Mouse (Mus musculus) c-Kit-positive CD71-positive TER-119-negative erythroid progenitor cells, embryonic 14.5 days (primary cell): ENCODE data around the gene Nfs1.
A peak's percentile ranks its signal among the peaks of the same experiment; 100 is the strongest.
"Not testable (repeated sequence)": the region's sequence is repeated elsewhere in the genome, so short reads cannot be mapped to it uniquely, and the experiment has no call there.

ENCODE experiments used
- DNase-seq: peaks from one replicate; pipeline ENCODE4 v3.0.0-alpha.2; 2013; ENCODE audit warnings: low read depth

The Nfs1 gene

DNA sequence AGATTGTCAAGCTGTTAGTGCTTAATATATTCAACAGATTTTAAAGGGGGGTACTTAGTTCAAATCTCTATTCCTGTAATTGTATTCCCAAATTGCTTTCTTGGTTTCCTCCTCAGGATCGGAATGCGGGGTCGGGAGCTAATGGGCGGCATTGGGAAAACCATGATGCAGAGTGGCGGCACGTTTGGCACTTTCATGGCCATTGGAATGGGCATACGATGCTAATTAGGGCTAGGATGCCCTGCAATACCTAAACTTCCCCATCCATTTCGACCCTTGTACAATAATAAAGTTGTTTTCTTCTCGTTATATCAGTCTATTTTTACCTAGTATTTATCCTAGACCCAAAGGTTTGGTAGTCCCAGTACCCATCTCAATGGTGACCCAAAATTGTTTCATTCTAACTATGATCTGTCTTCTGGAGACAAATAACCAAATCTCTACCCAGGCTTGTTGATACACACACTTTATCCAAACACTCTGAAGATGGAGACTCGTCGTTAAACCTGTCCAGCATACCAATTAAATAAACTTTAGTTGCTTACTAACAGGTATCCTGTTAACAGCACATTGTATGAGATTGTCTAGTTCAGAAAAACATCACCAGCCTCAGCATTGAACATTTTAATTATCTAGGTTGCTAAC lies 1.6 kb upstream of the Nfs1 start:
- DNase-seq = no peak

DNA sequence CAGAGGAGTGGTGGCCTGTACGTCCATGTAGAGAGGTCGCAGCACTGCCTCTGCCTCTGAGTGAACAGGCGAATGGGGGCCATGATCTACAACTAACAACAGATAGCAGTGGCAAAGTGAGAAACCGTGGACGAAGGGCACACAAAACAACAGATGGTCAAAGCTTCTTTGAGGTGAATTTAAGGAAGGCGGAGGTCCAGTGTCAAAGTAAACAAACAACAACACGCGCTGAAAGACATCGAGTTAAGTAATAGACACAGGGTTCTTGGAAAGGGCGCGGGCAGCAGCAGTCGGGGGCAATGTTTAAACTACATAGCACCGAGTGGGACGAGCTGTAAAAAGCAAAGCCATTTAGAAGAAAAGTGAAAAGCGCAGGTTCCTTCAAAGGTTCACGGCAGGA lies 619 bp downstream of the Nfs1 start:
- peak; percentile 44 for DNase-seq

DNA sequence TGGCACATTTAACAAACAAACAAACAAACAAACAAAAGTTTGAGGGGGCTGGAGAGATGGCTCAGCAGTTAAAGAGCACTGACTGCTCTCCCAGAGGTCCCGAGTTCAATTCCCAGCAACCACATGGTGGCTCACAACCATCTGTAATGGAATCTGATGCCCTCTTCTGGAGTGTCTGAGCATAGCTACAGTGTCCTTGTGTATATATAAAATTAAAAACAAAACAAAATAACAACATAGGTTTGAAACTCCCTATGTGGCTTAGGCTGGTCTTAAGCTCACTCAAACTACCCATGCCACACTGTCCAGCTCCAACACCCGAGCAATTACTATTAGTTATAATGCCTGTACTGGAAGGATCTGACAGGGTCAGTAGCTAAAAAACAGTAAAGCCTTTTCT lies 1.2 kb downstream of the Nfs1 start:
- DNase-seq = no peak

DNA sequence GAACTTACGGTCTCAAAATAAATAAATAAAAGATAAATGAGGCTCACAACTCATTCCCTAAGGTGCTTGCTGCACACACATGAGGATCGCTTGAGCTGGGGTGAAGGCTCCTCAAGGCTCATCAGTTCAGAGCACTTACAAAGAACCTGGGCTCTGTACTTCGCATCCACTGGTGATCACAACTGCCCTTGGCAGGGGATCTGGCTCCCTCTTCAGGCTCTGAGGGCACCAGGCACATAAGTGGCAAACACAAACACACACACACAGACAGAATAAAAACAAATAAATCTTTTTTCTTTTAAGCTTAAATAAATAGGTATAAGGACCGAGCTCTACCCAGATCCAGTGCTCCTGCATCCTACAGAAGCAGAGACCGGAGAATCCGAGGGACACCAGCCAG lies 8.3 kb downstream of the Nfs1 start:
- peak; percentile 31 for DNase-seq

DNA sequence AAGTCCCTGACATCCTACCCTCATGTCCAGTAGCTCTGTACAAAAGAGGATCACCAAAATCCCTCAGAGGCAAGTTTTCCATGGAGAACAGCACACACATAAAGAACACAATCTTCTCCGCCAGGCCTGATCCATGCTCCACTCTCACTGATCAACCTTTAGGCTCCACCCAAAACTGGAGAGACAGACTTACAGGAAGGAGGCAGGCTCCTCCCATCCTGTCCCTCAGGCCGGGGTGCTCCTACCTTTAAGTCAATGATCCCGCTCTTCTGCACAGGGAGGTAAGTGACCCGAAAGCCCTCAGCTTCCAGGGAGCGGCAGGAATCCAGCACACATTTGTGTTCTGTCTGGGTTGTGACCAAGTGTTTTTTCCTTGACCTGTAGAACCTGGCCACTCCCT lies 9.8 kb downstream of the Nfs1 start:
- no peak for DNase-seq

DNA sequence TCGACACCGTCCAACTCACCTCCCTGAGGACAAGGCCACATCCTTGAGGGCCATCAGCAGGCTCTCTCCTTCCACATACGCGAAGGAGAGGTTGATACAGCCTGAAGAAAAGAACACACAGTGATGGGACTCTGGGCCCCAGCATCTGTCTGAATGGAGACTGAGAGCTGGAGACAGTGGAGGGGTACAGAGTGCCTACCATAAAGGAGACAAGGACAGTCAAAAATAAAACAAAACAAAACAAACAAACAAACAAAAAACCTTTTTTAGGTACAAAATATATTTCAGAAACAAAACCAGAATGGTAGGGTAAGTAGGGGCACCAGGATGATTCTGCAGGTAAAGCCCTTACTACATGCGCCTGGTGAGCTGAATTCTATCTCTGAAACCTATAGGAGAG lies 17.0 kb downstream of the Nfs1 start, which contains the start of gene Gm28036:
TSS of gene Gm28036 (minus strand) at position 101 of the 400 bp plus-strand sequence.
- DNase-seq = no peak

DNA sequence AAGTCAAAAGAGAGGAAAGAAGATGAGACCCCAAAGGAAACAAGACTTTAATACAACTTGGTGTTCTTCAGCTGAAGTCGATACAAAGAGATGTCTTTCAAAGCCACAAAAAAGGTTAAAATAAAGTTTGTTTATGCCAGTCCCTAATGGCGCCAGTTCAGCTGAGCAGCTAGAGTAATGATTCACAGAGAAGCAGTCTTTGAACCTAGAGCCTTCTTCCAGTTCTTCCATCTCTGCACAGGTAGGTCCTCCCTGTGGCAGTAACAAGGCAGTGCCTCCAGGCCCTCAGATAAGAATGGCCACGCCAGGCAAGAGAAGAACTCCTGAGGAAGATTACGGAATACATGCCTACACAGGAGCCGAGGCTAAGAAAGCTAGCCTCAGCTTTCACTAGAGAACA lies 20.3 kb downstream of the Nfs1 start:
- DNase-seq = no peak

DNA sequence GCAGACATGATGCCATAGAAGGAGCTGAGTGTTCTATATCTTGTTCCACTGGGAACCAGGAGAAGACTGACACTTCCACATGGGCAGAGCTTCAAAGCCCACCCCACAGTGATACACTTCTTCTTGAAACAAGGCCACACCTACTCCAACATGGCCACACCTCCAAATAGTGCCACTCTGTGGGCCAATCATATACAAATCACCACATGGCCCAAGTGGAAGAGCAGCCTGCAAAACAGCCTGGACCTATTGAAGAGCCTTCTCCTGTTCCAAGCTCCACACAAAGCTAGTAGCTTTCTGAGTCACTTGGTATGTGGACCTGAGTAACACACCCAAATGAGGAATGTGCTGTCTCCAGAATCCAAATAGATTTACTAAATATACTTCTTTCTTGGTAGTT lies 24.4 kb downstream of the Nfs1 start:
- no peak for DNase-seq

DNA sequence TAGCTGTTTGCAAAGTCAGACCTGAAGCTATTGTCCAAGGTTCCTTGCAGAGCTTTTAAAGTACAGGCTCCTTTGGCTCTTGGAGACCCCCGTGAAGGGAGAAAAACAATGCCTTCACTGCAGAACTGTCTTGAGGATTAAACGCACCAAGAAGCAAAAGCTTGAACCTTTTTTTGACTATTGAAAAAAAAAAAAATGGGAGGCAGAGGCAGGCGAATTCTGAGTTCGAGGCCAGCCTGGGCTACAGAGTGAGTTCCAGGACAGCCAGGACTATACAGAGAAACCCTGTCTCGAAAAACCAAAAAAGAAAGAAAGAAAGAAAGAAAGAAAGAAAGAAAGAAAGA lies 31.9 kb downstream of the Nfs1 start:
- not testable (repeated sequence) for DNase-seq

DNA sequence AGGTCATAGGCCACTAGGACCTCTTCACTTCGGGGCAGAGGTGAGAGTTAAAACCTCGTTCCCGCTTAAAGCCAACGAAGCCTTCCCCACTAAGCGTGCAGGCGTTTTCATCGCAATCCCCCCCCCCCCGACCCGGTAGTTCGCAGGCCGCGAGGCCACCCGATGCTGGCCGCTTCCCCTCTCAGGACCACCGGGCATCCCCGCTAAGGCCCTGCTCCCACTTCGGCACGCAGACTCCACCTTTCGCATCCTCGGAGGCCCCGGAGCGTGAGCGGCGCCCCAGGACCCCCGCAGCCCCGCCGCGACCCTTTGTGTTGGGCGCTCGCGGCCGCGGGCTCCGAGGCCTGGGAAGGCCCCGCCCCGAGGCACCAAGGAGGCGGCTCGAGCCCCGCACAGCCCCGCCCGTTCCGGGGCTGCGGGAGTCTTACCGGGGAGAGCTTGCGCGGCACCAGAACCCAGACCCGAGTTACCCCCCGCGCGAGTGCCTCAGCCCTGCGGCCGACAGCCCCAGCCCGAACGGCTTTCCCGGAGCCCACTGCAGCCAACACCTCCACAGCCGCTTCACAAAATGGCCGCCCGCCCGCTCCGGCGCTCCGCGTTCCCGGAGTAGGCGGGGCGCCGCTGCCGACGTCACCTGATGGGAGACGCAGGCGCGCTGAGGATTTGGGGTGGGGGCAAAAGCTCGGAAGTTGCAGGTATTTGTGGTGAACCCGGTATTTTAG lies 32.5 kb downstream of the Nfs1 start, which contains the start of the genes Cpne1 and Rbm12:
TSS of gene Cpne1 (minus strand) at position 608 of the 722 bp plus-strand sequence.
TSS of gene Rbm12 (minus strand) at position 621 of the 722 bp plus-strand sequence.
- DNase-seq = peak; percentile 78

DNA sequence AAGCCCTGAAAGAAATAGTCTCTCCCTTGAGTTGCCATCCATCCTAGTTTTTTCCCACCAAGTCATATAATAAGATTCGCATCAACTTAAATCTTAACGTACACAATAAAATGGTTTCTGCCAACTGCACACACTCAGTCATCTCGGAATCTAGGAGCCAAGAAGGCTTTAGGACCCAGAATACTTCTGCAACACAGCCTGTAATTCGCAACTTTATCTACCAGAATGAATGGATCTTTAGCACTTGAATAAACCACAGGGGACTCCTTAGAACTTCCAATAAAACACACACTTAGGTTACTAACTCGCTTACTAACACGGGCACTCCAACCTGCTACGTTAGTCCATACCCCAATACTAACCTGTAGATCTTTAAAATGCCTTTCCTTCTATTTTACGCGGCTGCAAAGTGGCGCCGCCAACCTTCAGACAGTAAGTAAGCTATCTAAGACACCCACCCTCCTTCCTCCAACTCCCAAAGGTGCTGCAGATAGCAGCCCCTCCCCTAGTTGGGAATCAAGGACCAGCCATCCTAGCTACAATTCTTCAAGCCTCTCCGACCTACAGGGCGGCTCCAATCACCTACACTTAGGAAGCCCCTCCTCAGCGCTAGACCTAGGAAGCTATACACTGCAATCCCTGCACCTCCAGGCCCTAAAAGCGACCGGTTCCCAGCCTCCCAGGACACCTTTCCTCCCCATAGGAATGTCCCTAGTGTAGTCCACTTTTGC lies 33.2 kb downstream of the Nfs1 start:
- peak; percentile 51 for DNase-seq

DNA sequence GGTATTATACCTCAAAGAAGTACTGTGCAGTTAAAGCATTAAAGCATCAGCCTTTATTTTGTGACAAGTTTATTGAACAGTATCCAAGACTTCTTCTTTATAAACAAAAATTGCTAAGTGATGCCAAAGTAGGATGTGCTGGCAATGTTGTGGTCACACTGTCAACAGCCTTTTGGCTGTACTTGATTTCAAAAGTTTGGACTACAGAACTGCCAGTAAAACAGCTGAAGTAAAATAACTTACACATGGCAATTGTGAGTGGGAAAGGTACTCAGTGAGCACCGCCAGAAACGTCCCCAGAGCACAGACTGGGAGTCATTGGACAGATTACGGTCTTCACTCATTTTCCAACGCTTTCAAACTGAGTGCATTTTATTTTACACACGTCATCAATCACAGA lies 52.1 kb downstream of the Nfs1 start:
- DNase-seq = no peak

DNA sequence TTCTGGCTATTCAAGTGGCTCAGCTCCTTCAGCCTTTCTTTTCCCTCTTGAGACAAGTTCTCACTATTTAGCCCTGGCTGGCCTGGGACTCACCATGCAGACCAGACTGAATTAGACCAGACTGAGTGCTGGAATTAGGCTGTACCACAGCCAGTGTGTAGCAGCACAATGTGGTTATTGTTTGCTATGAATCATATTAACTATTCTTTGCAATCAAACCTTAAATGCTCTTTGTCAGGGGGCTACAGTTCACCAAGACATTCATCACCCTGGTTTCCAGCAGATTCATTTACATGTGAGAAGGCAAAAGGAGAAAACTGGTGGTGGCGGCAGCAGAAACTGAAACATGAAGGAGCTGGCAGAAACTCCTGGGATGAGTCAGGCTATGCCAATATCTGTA lies 54.2 kb downstream of the Nfs1 start:
- no peak for DNase-seq

DNA sequence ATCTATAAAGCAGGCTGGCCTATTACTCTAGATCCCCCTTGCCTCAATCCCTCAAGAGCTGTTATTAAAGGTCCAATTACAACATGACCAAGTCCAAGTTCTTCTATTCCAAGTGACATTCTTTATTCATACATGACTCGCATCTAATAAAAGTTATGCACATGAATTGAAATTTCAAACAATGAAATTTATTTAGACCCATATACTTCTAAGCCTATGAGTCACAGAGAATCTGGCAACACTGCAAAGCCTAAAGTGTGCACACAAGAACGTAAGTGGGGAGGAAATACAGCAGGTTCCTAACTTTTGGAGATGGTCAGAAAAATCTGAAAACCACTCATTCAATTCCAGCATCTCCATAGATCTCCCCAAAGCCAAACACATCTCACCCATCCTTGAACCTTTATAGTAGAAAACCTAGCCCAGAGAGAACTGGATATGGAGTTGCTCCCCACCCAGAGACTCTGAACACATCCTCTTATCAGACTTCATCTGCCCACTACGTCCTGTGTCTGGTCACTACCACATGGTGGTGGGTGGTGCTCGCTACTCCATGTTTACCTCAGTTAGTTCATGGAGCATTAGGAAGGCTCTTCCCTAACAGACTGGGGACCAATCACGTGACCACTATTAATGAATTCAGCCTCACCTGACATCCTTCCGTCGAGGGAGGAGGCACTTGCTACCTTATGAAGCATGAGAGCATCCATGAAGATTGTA lies 56.4 kb downstream of the Nfs1 start:
- DNase-seq = no peak

DNA sequence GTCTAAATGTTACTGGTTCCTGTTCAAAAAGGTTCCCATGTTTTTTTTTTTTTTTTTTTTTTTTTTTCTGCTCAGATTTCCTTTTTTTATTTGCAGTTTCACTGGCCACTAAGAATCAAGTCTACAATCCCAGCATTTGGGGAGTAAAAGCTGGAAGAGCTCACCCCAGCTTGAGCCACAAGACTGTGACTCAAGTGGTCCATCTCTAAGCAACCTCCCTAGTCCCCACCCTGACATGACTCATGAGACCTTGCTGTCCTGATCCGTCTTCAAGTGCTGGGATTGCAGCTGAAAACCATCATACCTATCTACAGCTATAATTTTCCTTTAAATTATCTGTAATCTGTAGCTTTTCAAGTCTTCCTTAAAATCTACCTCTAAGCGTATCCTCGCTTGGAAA lies 59.4 kb downstream of the Nfs1 start:
- no peak for DNase-seq

DNA sequence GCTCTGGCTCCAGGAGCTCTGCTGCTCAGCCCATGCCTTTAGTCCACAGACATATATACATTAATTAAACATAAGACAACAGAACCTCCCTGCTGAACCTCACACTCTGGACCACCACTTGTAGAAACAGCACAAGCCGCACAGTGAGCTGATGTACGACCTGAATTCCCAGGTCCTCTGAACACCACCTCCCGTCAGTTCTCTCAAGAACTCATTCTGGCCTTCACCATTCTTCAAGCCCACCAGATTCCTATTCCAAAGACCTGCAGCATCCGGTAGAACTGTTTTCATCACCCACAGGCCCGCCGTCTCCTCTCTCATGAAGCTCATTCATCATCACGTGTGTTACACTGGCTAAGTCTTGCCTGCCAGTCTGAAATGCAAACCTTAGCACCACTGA lies 63.6 kb downstream of the Nfs1 start:
- no peak for DNase-seq

DNA sequence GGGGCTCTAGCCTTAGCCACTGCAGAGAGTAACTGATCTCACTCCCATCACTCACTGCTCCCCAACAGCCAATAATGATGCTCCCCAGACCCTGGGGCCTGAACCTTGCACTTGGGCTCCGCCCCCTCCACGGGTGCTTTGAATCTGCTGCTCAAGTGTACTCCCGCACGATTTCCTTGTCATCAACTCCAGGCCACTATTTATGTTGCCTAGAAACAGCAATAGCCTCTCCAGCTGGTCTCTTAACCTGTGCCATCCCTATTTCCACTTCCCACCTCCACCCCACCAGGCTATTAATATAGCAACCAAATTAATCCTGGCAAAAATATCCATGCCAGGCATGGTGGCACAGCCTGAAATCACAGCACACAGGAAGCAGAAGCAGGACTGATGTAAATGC lies 64.3 kb downstream of the Nfs1 start:
- DNase-seq = no peak

DNA sequence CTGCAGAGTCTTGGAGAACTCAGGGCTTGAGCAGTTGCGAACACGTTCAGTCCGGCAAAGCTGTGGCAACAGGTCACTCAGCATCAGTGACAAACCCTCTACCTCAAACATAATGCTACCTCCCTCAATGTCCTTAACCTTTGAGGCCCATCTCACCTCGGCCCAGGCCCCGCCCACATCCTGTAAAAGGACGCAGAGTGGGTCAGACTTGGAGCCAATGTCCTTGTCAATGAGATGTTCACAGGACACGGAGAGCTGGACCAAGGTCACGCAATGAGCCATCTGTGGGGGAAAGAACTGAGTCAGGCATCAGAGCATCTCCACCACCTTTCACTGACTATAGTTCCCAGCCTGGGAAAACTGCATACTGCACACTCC lies 64.8 kb downstream of the Nfs1 start:
- no peak for DNase-seq

DNA sequence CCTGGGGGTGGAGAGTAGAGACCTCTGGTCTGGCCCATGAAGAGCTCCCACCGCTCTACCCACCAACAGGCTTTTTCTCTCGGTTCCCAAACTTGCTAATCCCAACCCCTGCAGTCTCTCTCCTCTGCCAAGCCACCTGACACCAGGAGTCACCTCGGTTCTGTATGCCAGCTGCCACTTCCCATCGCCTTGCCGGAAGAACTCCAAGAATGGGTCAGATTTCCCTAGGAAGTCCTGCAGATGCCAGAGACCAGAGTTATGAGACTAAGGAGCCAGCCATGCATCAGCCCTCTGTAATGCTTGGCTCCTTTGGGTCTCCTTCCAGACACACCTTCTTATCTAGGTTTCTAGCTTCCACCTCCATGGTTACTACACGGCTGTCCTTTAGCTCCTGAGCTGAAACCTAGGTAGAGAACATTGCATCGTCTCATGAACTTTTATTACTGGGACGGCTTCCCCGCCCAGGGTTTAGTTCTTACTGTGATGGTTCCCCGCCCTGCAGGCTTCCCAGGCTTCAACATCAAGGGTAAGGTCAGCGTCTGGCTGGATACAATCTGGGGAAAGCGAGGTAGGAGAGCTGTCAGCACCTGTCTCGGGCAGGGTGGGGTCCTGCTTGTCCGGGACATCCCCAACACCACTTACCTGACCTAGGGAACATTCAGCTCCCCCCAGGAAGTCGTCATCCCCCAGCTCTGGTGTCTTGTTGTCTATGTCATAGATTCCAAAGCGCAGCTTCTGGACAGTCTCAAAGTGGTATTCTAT lies 65.4 kb downstream of the Nfs1 start:
- no peak for DNase-seq

DNA sequence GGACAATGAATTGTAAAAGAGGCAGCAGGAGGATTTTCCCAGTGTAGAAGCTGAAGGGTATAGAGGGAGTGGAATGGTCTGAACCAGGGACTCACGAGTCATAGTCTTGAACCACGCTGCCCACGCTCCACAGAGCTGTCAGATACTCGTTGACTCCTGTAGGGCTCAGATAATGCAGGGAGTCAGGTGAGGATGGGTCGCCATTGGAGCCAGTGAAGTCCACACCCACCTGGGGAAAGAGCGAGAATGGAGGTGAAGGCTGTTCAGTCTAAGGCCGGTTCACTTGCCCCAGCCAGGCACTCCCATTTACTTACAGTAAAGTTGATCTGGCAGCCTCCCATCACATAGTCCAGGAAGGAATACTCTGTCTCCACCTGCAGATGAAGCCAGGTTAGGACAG lies 66.5 kb downstream of the Nfs1 start:
- no peak for DNase-seq

DNA sequence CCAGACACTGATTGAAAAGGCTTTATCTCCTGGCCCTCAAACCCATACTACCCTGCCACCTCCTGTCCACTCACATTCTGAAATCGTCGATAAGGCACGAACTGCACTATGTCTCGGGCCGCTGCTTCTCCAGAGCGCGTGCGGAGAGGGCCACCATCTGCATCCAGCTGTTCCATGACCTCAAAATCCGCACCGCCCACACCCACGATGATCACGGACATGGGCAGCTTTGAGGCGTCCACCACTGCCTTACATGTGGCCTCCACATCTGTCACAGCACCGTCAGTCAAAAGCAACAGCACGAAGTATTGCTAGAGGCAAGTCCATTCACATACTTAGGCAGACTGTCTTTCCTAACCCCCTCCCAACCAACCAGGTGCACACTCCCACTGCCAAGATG lies 70.3 kb downstream of the Nfs1 start:
- DNase-seq = no peak
